14 mouse cellular contexts compared by ENCODE assay signal in genomic region chr10:126086684-126087083, GRCm38 (mm10).
DNase-seq lines count a peak whose midpoint lies in the region; ATAC-seq and TF ChIP-seq lines count a peak whose summit lies in the region.
"Had no signal": no experiment of that assay in that cellular context is flagged by ENCODE, and none has a peak within 500 bp of the region (broad histone marks: within the 10 kb centered on the region; RNA-seq: fewer than 3 reads in every experiment).

No protein-coding gene starts in this region.

- WGBS in kidney, embryonic 14.5 days: 89% methylated on average over 5 of the region's 5 CpGs
- WGBS in liver, embryonic 14.5 days (ENCODE audit: insufficient replicate concordance): 57% methylated on average over 5 of the region's 5 CpGs

- H3K4me2 ChIP-seq in kidney, embryonic 14.5 days (replicated peaks; ENCODE audit: low read depth, low read length): no peak overlapping the region
- H3K4me2 ChIP-seq in liver, embryonic 14.5 days (ENCODE audit: low read depth): no peak overlapping the region

- no peak overlapping the region for H3K27ac ChIP-seq in kidney, embryonic 14.5 days (ENCODE audit: low read depth, low read length)
- H3K27ac ChIP-seq in liver, embryonic 14.5 days: no peak overlapping the region
- H3K27ac ChIP-seq: hindbrain, embryonic 10.5 days had no signal

- H3K4me1 ChIP-seq in kidney, embryonic 14.5 days (ENCODE audit: control insufficient read depth, insufficient read depth, low read length): no peaks in the 10 kb centered on the region
- no peaks in the 10 kb centered on the region for H3K4me1 ChIP-seq in E14TG2a.4 (replicated peaks; ENCODE audit: low read depth, low read length)
- no peaks in the 10 kb centered on the region for H3K4me1 ChIP-seq in liver, embryonic 14.5 days (replicated peaks; ENCODE audit: control insufficient read depth in 2 of 2, insufficient read depth in 2 of 2, low read length in 1 of 2)
- H3K4me1 ChIP-seq: hindbrain, embryonic 10.5 days had no signal

- no peaks in the 10 kb centered on the region for H3K27me3 ChIP-seq in kidney, embryonic 14.5 days (ENCODE audit: control insufficient read depth, insufficient read depth, low read length)
- H3K27me3 ChIP-seq in E14TG2a.4 (ENCODE audit: insufficient read depth, low read length) (no peaks in the 10 kb centered on the region), Patski (no peaks in the 10 kb centered on the region)
- H3K27me3 ChIP-seq in liver, embryonic 14.5 days (ENCODE audit: control insufficient read depth, insufficient read depth, low read length): no peaks in the 10 kb centered on the region

- H3K9ac ChIP-seq in kidney, embryonic 14.5 days (ENCODE audit: low read depth, low read length): no peak overlapping the region
- no peak overlapping the region for H3K9ac ChIP-seq in liver, embryonic 14.5 days (replicated peaks)

- H3K4me3 ChIP-seq in kidney, embryonic 14.5 days (ENCODE audit: low read length): no peak overlapping the region
- H3K4me3 ChIP-seq in E14TG2a.4 (replicated peaks; ENCODE audit: low read length): no peak overlapping the region
- H3K4me3 ChIP-seq in liver, embryonic 14.5 days (ENCODE audit: insufficient read depth in 1 of 2, low read depth in 2 of 2, low read length in 2 of 2): no peak overlapping the region
- H3K4me3 ChIP-seq: hindbrain, embryonic 10.5 days had no signal

- ATAC-seq in kidney, embryonic 14.5 days (ENCODE audit: low FRiP score, low TSS enrichment): no peak
- no peak for ATAC-seq in Patski
- no peak for ATAC-seq in liver, embryonic 14.5 days (ENCODE audit: insufficient read depth)

- TF ChIP-seq CTCF in E14TG2a.4 (conservative IDR thresholded peaks at IDR 0.05; ENCODE audit: low read length): peak; percentile 60
- TF ChIP-seq CTCF in Patski (IDR thresholded peaks at IDR 0.05): peak; percentile 43
- 0 out of 2 replicates have a peak, but pooled peaks have one; percentile 9 for TF ChIP-seq CTCF in liver, embryonic 14.5 days (IDR thresholded peaks at IDR 0.05; ENCODE audit: low read depth)

- no peak for TF ChIP-seq EP300 in liver, embryonic 14.5 days (IDR thresholded peaks at IDR 0.05; ENCODE audit: low read depth)

- no peaks in the 10 kb centered on the region for H3K9me3 ChIP-seq in kidney, embryonic 14.5 days (ENCODE audit: control insufficient read depth, low read length)
- H3K9me3 ChIP-seq in E14TG2a.4 (ENCODE audit: low read length): no peaks in the 10 kb centered on the region
- H3K9me3 ChIP-seq in liver, embryonic 14.5 days (ENCODE audit: control insufficient read depth, low read length): no peaks in the 10 kb centered on the region
- H3K9me3 ChIP-seq: hindbrain, embryonic 10.5 days had no signal

- POLR2A ChIA-PET in Patski (lab: Charles Lee): no interaction called here

- H3K36me3 ChIP-seq in kidney, embryonic 14.5 days (ENCODE audit: control insufficient read depth, insufficient read depth, low read length): no peaks in the 10 kb centered on the region
- no peaks in the 10 kb centered on the region for H3K36me3 ChIP-seq in E14TG2a.4 (ENCODE audit: insufficient read depth, low read length)
- H3K36me3 ChIP-seq in liver, embryonic 14.5 days (replicated peaks; ENCODE audit: control insufficient read depth, insufficient read depth, low read depth): no peaks in the 10 kb centered on the region
- H3K36me3 ChIP-seq: G1E; hindbrain, embryonic 10.5 days had no signal

- in situ Hi-C loops in Patski (cut with MboI; ENCODE audit: low pct_unique_long_range_greater_than_20kb): no loop called here

- CTCF ChIA-PET in Patski (lab: Charles Lee): no interaction called here

- peak; percentile 12 for DNase-seq in kidney, postnatal 10 days
- no peak for DNase-seq in Patski (ENCODE audit: low read depth, low spot score)
- DNase-seq in liver, embryonic 14.5 days (ENCODE audit: low read depth in 3 of 3, low spot score in 3 of 3): no peak
- no peak for DNase-seq in cerebellum, adult 9-10 months
- no peak for DNase-seq in right cerebral cortex, postnatal 36 days (ENCODE audit: low spot score in 2 of 2)
- DNase-seq: adrenal gland, postnatal 10 days; cerebellum, adult 11 months; kidney, postnatal 14 days; spleen, adult 18-20 months; thymus, postnatal 25 days had no signal

Comparison
In these comparisons a context has a peak if more than half of its experiments do, and no peak if none do; other contexts are left out.
1. CTCF ChIP-seq: peak in every context shown above with its lines; median percentile 60 in E14TG2a.4; 43 in Patski; 9 in liver, embryonic 14.5 days.